Mouse (Mus musculus): ENCODE measurements around the gene Mpped2. TPM values are rescaled to one million over a fixed set of nuclear protein-coding genes. Genes with fewer than 3 reads are reported as not detected.

The Mpped2 gene
- polyA plus RNA-seq, 1 experiment: 1.1 TPM

GRCm38 (mm10) chr2:106729951-106730564 lies 37.0 kb downstream of the Mpped2 start:
- Histone ChIP-seq H3K36me3 (ENCODE audit: control insufficient read depth, insufficient read depth, low read length) (no peaks in the 10 kb centered on the region), H3K27me3 (ENCODE audit: control insufficient read depth, insufficient read depth, low read length) (no peaks in the 10 kb centered on the region), H3K27ac (ENCODE audit: control insufficient read depth, insufficient read depth, low read length) (no peak overlapping the region), H3K4me1 (replicated peaks; ENCODE audit: control insufficient read depth, insufficient read depth, low read length) (no peaks in the 10 kb centered on the region), H3K4me3 (ENCODE audit: control insufficient read depth, insufficient read depth, low read length) (no peak overlapping the region)
- DNase-seq: no peak
- 83% methylated on average over 6 of the region's 6 CpGs for WGBS
- TF ChIP-seq CTCF (IDR thresholded peaks at IDR 0.05; ENCODE audit: borderline replicate concordance, control insufficient read depth, extremely low read depth, insufficient read depth, low read length, poor library complexity) (no peak), POLR2A (IDR thresholded peaks at IDR 0.05; ENCODE audit: control insufficient read depth, extremely low read depth, insufficient read depth, low read length, poor library complexity) (no peak)

DNA sequence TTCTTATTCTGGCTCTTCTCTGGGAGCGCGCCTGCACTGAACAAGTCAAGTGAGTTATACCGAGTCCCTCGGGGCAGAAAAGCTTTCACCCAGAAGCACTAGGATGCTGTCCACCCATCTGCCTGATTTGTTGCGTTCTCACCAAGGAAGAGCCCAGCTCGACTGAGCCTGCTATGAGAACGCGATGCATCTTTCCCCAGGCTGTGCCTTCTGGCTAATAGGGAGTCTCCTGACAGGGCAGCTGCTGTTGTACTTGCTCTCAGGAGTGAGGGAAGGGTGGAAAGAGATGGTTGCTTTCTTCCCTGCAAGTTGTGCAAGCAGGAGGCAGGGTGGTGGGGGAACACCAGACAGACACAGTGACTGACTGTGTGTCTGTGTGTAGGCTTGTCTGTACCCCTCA lies 37.5 kb downstream of the Mpped2 start:
- Histone ChIP-seq H3K27me3 (ENCODE audit: control insufficient read depth, insufficient read depth, low read length) (no peaks in the 10 kb centered on the region), H3K4me1 (replicated peaks; ENCODE audit: control insufficient read depth, insufficient read depth, low read length) (no peaks in the 10 kb centered on the region), H3K36me3 (ENCODE audit: control insufficient read depth, insufficient read depth, low read length) (no peaks in the 10 kb centered on the region), H3K27ac (ENCODE audit: control insufficient read depth, insufficient read depth, low read length) (no peak overlapping the region), H3K4me3 (ENCODE audit: control insufficient read depth, insufficient read depth, low read length) (no peak overlapping the region)
- TF ChIP-seq CTCF (IDR thresholded peaks at IDR 0.05; ENCODE audit: borderline replicate concordance, control insufficient read depth, extremely low read depth, insufficient read depth, low read length, poor library complexity) (no peak), POLR2A (IDR thresholded peaks at IDR 0.05; ENCODE audit: control insufficient read depth, extremely low read depth, insufficient read depth, low read length, poor library complexity) (no peak)
- WGBS: 96% methylated on average over 8 of the region's 8 CpGs
- no peak for DNase-seq

DNA sequence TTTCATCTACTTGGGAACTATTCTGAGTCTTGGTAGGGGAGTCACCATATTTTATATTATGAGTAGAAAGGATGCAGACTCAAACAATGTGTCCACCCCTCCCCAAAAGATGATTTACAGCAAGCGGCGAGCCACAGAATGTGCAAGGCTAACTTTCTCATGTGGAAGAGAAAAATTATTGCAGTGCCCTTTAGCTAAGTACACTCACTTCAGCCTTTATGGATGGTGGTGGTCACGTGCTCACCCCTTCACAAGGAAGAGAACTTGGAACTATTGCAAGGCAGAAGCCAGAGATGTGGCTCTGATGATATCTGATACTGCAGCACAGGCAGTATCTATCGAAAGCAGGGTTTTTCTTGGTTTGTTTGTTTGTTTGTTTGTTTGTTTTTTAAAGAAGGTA lies 38.4 kb downstream of the Mpped2 start:
- Histone ChIP-seq H3K4me3 (ENCODE audit: control insufficient read depth, insufficient read depth, low read length) (no peak overlapping the region), H3K4me1 (replicated peaks; ENCODE audit: control insufficient read depth, insufficient read depth, low read length) (no peaks in the 10 kb centered on the region), H3K36me3 (ENCODE audit: control insufficient read depth, insufficient read depth, low read length) (no peaks in the 10 kb centered on the region), H3K27me3 (ENCODE audit: control insufficient read depth, insufficient read depth, low read length) (no peaks in the 10 kb centered on the region), H3K27ac (ENCODE audit: control insufficient read depth, insufficient read depth, low read length) (no peak overlapping the region)
- no peak for TF ChIP-seq POLR2A (IDR thresholded peaks at IDR 0.05; ENCODE audit: control insufficient read depth, extremely low read depth, insufficient read depth, low read length, poor library complexity)
- TF ChIP-seq CTCF (IDR thresholded peaks at IDR 0.05; ENCODE audit: borderline replicate concordance, control insufficient read depth, extremely low read depth, insufficient read depth, low read length, poor library complexity): no peak
- DNase-seq: no peak
- WGBS: 90% methylated on average over 4 of the region's 4 CpGs

GRCm38 (mm10) chr2:106732171-106732570 lies 39.1 kb downstream of the Mpped2 start:
- Histone ChIP-seq H3K4me1 (replicated peaks; ENCODE audit: control insufficient read depth, insufficient read depth, low read length) (no peaks in the 10 kb centered on the region), H3K27me3 (ENCODE audit: control insufficient read depth, insufficient read depth, low read length) (no peaks in the 10 kb centered on the region), H3K27ac (ENCODE audit: control insufficient read depth, insufficient read depth, low read length) (no peak overlapping the region), H3K36me3 (ENCODE audit: control insufficient read depth, insufficient read depth, low read length) (no peaks in the 10 kb centered on the region), H3K4me3 (ENCODE audit: control insufficient read depth, insufficient read depth, low read length) (no peak overlapping the region)
- no peak for DNase-seq
- 85% methylated on average over 3 of the region's 3 CpGs for WGBS
- TF ChIP-seq POLR2A (IDR thresholded peaks at IDR 0.05; ENCODE audit: control insufficient read depth, extremely low read depth, insufficient read depth, low read length, poor library complexity) (no peak), CTCF (IDR thresholded peaks at IDR 0.05; ENCODE audit: borderline replicate concordance, control insufficient read depth, extremely low read depth, insufficient read depth, low read length, poor library complexity) (no peak)

GRCm38 (mm10) chr2:106733396-106733795 lies 40.3 kb downstream of the Mpped2 start:
- 68% methylated on average over 5 of the region's 5 CpGs for WGBS
- Histone ChIP-seq H3K4me3 (ENCODE audit: control insufficient read depth, insufficient read depth, low read length) (no peak overlapping the region), H3K27ac (ENCODE audit: control insufficient read depth, insufficient read depth, low read length) (no peak overlapping the region), H3K4me1 (replicated peaks; ENCODE audit: control insufficient read depth, insufficient read depth, low read length) (no peaks in the 10 kb centered on the region), H3K36me3 (ENCODE audit: control insufficient read depth, insufficient read depth, low read length) (no peaks in the 10 kb centered on the region), H3K27me3 (ENCODE audit: control insufficient read depth, insufficient read depth, low read length) (no peaks in the 10 kb centered on the region)
- no peak for TF ChIP-seq CTCF (IDR thresholded peaks at IDR 0.05; ENCODE audit: borderline replicate concordance, control insufficient read depth, extremely low read depth, insufficient read depth, low read length, poor library complexity)
- TF ChIP-seq POLR2A (IDR thresholded peaks at IDR 0.05; ENCODE audit: control insufficient read depth, extremely low read depth, insufficient read depth, low read length, poor library complexity): no peak
- no peak for DNase-seq

DNA sequence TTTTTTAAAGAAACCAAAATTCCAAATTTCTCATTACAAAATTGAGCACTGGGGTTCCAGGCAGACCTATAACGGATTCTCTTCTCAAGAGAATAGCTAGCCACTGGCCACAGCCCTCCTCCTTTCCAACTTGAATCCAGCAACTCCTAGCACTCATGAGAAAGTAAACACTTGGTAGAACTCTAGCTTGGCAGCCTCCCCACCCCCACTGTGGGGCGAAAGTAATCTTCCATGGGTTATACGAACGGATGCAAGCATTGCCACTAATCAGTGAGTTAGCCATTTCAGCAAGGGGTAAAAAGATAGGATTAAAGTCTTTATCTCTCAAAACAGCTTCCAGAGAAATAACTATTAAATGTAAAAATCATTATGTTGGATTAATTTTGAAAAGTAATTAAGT lies 40.9 kb downstream of the Mpped2 start:
- 92% methylated on average over 4 of the region's 4 CpGs for WGBS

DNA sequence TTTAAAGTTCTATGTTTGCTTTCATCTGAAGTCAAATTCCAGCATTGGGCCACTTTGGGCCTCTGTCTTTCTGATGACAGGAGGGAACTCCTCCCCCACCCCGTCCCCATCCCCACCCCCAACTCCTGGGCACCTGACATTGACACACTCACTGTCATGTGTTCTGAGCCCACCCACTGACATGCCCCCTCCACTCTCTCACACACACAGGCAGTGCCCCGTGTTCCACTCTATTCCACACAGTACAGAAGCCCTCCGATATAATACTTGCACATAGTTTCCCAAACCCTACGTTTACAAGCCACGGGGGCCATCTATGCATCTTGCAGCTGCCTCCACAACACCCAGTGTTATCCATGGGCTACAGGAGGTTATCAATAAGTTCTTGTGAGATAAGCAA lies 42.1 kb downstream of the Mpped2 start:
- no peaks in the 10 kb centered on the region for H3K36me3 ChIP-seq (ENCODE audit: control insufficient read depth, insufficient read depth, low read length)
- no peak overlapping the region for H3K4me3 ChIP-seq (ENCODE audit: control insufficient read depth, insufficient read depth, low read length)
- WGBS: 93% methylated on average over 5 of the region's 5 CpGs
- TF ChIP-seq POLR2A (IDR thresholded peaks at IDR 0.05; ENCODE audit: control insufficient read depth, extremely low read depth, insufficient read depth, low read length, poor library complexity) (no peak), CTCF (IDR thresholded peaks at IDR 0.05; ENCODE audit: borderline replicate concordance, control insufficient read depth, extremely low read depth, insufficient read depth, low read length, poor library complexity) (no peak)
- no peak for DNase-seq
- H3K4me1 ChIP-seq (replicated peaks; ENCODE audit: control insufficient read depth, insufficient read depth, low read length): no peaks in the 10 kb centered on the region
- H3K27ac ChIP-seq (ENCODE audit: control insufficient read depth, insufficient read depth, low read length): no peak overlapping the region
- no peaks in the 10 kb centered on the region for H3K27me3 ChIP-seq (ENCODE audit: control insufficient read depth, insufficient read depth, low read length)

More for the DNA sequence above, 40.9 kb downstream of the Mpped2 start:
- H3K36me3 ChIP-seq (ENCODE audit: control insufficient read depth, insufficient read depth, low read length): no peaks in the 10 kb centered on the region
- no peak overlapping the region for H3K4me3 ChIP-seq (ENCODE audit: control insufficient read depth, insufficient read depth, low read length)
- no peaks in the 10 kb centered on the region for H3K4me1 ChIP-seq (replicated peaks; ENCODE audit: control insufficient read depth, insufficient read depth, low read length)
- TF ChIP-seq POLR2A (IDR thresholded peaks at IDR 0.05; ENCODE audit: control insufficient read depth, extremely low read depth, insufficient read depth, low read length, poor library complexity) (no peak), CTCF (IDR thresholded peaks at IDR 0.05; ENCODE audit: borderline replicate concordance, control insufficient read depth, extremely low read depth, insufficient read depth, low read length, poor library complexity) (no peak)
- H3K27me3 ChIP-seq (ENCODE audit: control insufficient read depth, insufficient read depth, low read length): no peaks in the 10 kb centered on the region
- no peak overlapping the region for H3K27ac ChIP-seq (ENCODE audit: control insufficient read depth, insufficient read depth, low read length)
- no peak for DNase-seq

Measured in thymus, adult 2 months (tissue).